Comparison of ENCODE assay signal across 15 mouse cellular contexts in genomic region chr1:130517868-130518267, GRCm38 (mm10). TPM values are rescaled to one million over a fixed set of nuclear protein-coding genes. Genes with fewer than 3 reads are reported as not detected.
A peak's percentile ranks its signal among the peaks of the same experiment; 100 is the strongest.
DNase-seq lines count a peak whose midpoint lies in the region; ATAC-seq lines count a peak whose summit lies in the region.
"Had no signal": no experiment of that assay in that cellular context is flagged by ENCODE, and none has a peak within 500 bp of the region (broad histone marks: within the 10 kb centered on the region; RNA-seq: fewer than 3 reads in every experiment).

No protein-coding gene starts in this region.

- no peak for ATAC-seq in cerebellum, adult (ENCODE audit: insufficient number of reproducible peaks, low FRiP score, low TSS enrichment)
- ATAC-seq: forebrain, postnatal 0 days; intestine, embryonic 16.5 days had no signal

- DNase-seq in cerebellum, postnatal 14 days = peak; percentile 55 to 60
- DNase-seq in gastrocnemius, adult 18-20 months (ENCODE audit: low spot score) = peak; percentile 59
- DNase-seq in gastrocnemius, postnatal 36 days = no peak
- peak; percentile 14 to 18 for DNase-seq in heart, adult 18-20 months
- DNase-seq in heart, adult 8-10 months (ENCODE audit: low spot score) = no peak
- peak; percentile 21 for DNase-seq in brain, adult 2 months (ENCODE audit: low read depth, low spot score)
- no peak for DNase-seq in adrenal gland, adult 18-20 months (ENCODE audit: low spot score in 2 of 2)
- DNase-seq: adrenal gland, postnatal 14 days; cerebellum, adult 11 months; cerebellum, adult 9-11 months; forebrain, postnatal 0 days; heart, postnatal 14 days; kidney, adult 2 months had no signal

- intact Hi-C loops in gastrocnemius, postnatal 36 days (cut with DNase I) = no loop called here

RNA-seq across cellular contexts. Expression of gene Cd55, which starts 55.3 kb away (rescaled TPM):
- 10 to 100 TPM; 54.3 to 62.2 TPM for total RNA-seq in gastrocnemius, adult 18-20 months (2021)
- total RNA-seq in gastrocnemius, postnatal 36 days (2021) = 10 to 100 TPM; 42.9 to 59.3 TPM
- 10 to 100 TPM in 1 of 2 experiments, 1 to 10 TPM in 1; 6.6 to 11.2 TPM for total RNA-seq in heart, adult 18-20 months (2021)
- total RNA-seq in heart, adult 8-10 months (2022) = 1 to 10 TPM; 6.9 to 9.8 (median 8.3) TPM
- total RNA-seq in adrenal gland, adult 18-20 months (2021) = 10 to 100 TPM; 13.9 to 21.9 TPM

Comparison
In these comparisons a context has a peak if more than half of its experiments do, and no peak if none do; other contexts are left out.
1. DNase-seq: peak in cerebellum, postnatal 14 days (2 of 2), gastrocnemius, adult 18-20 months (single experiment), heart, adult 18-20 months (2 of 2) and brain, adult 2 months (single experiment); none in gastrocnemius, postnatal 36 days (0 of 2), heart, adult 8-10 months (single experiment) and adrenal gland, adult 18-20 months (0 of 2).